Mouse (Mus musculus) Patski (cell line): ENCODE data around the gene Dclre1b. TPM values are rescaled to one million over a fixed set of nuclear protein-coding genes. Genes with fewer than 3 reads are reported as not detected.
"Not testable (repeated sequence)": the region's sequence is repeated elsewhere in the genome, so short reads cannot be mapped to it uniquely, and the experiment has no call there.

ENCODE experiments used
- ATAC-seq: fragments of 100-300 bp; one replicate; pipeline ENCODE4 v1.8.0; 2021
- CTCF ChIA-PET: fragments of 350-600 bp; sonication (Branson Sonifier 250); formaldehyde crosslinking; loops from one replicate; lab custom pipeline; 2022; ENCODE audit warnings: inconsistent platforms; lab: Charles Lee
- POLR2A ChIA-PET: fragments of 350-600 bp; sonication (Branson Sonifier 250); formaldehyde crosslinking; loops from one replicate; lab custom pipeline; 2022; ENCODE audit warnings: antibody characterized with exemption, inconsistent platforms; lab: Charles Lee
- DNase-seq: peaks from one replicate; pipeline ENCODE4 v3.0.0-alpha.2; 2011; ENCODE audit warnings: low read depth, low spot score
- H3K27me3 ChIP-seq: fragments of 371-371 bp; one replicate; pipeline ENCODE4 v1.5.1; 2021
- CTCF ChIP-seq: fragments of 100-300 bp; IDR thresholded peaks from one replicate; pipeline ENCODE4 v1.5.1; 2021
- in situ Hi-C: fragments of 300-500 bp; cut with MboI; formaldehyde crosslinking; loops from 3 replicates; pipeline ENCODE4 v1.11.1; 2018; ENCODE audit warnings: low pct_unique_long_range_greater_than_20kb, mixed read lengths
- polyA plus RNA-seq: library from polyadenylated mRNA; unstranded; gene quantifications from one replicate; pipeline ENCODE4 v1.2.3, GENCODE M21; 2021

The Dclre1b gene
- polyA plus RNA-seq, 1 experiment from 2014 or later = 12.0 TPM

DNA sequence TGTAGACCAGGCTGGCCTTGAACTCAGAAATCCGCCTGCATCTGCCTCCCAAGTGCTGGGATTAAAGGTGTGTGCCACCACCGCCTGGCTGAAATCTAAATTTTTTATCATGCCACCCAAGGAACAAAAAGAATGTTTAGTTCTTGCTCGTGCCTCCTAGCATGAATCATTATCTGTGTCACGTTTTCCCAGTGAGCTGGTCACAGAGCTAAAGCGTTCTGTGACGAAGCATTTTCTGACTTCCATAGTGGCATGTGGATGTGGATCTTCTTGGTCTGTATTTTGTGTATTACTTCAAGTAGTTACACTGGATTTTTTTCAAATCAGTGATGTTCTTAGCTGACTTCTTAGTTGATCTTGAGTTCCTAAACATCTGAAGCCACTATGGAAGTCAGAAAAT lies 1.7 kb upstream of the Dclre1b start:
- DNase-seq (no peak), ATAC-seq (no peak)
- ChIA-PET POLR2A (interaction anchor here (1.4 to 1.6 kb wide), 3 partner anchors 10 to 20 kb away, joined by 3 to 18 read pairs (median 4); partner anchors contain the start of gene Hipk1), CTCF (interaction anchor here (0.9 to 2.3 kb wide), 3 partner anchors 13 to 49 kb away, joined by 3 to 10 read pairs (median 5); partner anchors contain the start of gene Ptpn22)
- in situ Hi-C loops = no loop called here
- no peak for TF ChIP-seq CTCF
- no peaks in the 10 kb centered on the region for H3K27me3 ChIP-seq

DNA sequence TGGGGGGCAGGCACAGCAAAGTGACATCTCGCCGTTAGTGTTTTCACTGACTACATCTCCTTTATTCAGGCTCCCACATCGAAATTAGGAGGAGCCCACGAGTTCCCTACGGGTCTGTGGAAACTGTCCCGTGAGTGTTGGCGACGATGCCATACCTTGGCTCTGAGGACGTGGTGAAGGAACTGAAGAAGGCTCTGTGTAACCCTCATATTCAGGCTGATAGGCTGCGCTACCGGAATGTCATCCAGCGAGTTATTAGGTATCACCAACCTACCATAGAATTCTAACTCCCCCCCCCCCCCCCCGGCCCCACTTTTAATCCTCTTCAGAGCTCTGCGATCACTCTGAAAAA lies 531 bp upstream of the Dclre1b start:
- in situ Hi-C loops = no loop called here
- POLR2A ChIA-PET = interaction anchor here (0.6 to 1.2 kb wide), 2 partner anchors 19 to 220 kb away, joined by 3 to 5 read pairs; no protein-coding TSS in a partner anchor
- no peak for TF ChIP-seq CTCF

DNA sequence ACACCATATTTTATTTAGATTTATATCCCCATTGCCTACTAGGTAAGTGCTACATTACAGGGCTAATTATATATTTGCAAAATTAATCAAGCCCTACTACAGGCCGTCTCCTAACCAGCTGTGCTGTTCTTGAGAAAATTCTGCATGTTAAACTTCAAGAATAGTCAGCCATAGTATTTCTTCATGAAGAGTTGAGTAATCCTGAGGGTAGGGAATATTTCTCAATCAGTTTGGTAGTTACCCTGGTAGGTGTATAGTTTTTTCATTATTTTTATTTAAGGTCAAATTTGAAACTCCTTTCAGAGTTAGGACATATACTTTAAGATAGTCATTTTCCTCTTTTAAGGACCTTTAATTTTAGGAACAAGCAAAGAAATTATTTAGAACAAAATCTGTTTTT lies 3.6 kb downstream of the Dclre1b start:
- no peaks in the 10 kb centered on the region for H3K27me3 ChIP-seq
- ChIA-PET POLR2A (interaction anchor here (1.2 kb wide), 1 partner anchor 15 kb away, joined by 5 read pairs; the partner anchor contains the start of gene Hipk1), CTCF (no interaction called here)
- in situ Hi-C loops = no loop called here
- ATAC-seq (no peak), DNase-seq (no peak)
- no peak for TF ChIP-seq CTCF

More for the DNA sequence above, 531 bp upstream of the Dclre1b start:
- DNase-seq (no peak), ATAC-seq (peak; percentile 36)
- CTCF ChIA-PET = no interaction called here
- no peaks in the 10 kb centered on the region for H3K27me3 ChIP-seq

DNA sequence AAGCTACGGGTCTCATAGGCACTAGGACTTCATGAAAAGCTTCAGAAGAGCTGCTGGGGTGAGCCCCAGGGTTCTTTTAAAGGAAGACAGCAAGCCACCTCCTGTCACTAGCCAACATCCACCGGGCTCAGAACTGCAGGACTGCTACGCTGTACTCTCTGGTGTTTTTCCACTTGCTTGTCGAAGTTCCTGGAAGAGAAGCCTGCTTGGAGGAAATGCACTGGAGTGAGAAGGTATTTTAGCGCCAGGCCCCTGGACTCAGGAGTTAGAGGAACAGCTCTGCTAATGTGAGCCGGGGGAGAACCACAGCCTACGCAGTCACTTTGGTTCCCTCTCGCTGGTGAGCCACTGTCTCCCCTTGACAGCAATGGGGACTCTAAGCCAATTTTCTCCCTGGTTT lies 6.4 kb downstream of the Dclre1b start:
- CTCF ChIA-PET = no interaction called here
- no peak for ATAC-seq
- POLR2A ChIA-PET = interaction anchor here (1.4 to 4.5 kb wide), 2 partner anchors 13 to 17 kb away, joined by 4 to 25 read pairs; partner anchors contain the start of gene Hipk1
- H3K27me3 ChIP-seq = no peaks in the 10 kb centered on the region
- no peak for DNase-seq
- TF ChIP-seq CTCF = no peak
- in situ Hi-C loops = no loop called here

DNA sequence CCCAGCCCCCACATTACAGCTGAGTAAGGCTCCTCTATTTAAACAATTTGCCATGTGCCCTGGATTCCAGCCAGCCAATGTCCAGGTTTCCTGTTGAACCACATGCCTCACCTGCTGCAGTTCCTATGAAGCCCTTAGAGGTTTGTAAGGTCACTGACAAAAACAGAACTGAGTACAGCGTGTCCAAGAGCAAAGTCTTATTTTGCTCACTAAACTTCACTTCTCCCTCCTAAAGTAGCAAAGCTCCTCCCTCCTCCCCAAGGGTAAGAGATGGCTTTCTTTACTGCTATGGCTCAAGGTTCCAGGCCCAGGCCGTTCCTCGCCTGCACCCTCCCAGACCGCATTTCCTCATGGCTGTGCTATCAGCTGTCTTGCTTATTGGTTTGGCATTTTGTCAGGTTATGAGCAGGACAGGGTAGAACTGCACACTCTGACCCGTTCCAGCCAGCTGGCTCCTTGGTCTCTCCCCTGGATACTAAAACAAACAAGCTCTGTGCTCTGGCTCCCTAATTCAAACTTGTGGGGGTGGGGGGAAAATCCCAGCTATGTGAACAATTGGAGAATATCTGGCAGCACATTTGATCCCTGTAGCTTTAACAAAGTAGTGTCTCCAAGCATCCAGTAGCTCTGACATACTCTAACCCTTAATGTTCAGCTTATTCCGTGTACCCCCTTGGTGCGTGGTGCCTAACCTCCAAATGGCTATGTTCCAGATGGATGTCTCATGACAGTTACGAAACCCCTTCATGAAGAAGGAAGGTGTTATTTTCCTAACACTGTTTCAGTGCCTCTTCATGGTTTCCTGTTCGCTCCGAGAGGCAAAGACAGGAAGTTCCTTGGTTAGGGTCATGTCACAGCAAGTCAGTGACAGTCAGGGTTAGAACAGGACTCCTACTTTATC lies 7.4 kb downstream of the Dclre1b start:
- DNase-seq (peak; percentile 79), ATAC-seq (peak; percentile 96)
- ChIA-PET CTCF (interaction anchor here (0.7 to 1.3 kb wide), 4 partner anchors 9 to 387 kb away, joined by 3 to 5 read pairs (median 4); partner anchors contain the start of gene Gm10964), POLR2A (interaction anchor here (0.7 to 4.5 kb wide), 2 partner anchors 12 to 28 kb away, joined by 3 to 25 read pairs; partner anchors contain the start of gene Hipk1)
- no peaks in the 10 kb centered on the region for H3K27me3 ChIP-seq
- in situ Hi-C loops = no loop called here
- TF ChIP-seq CTCF = no peak

DNA sequence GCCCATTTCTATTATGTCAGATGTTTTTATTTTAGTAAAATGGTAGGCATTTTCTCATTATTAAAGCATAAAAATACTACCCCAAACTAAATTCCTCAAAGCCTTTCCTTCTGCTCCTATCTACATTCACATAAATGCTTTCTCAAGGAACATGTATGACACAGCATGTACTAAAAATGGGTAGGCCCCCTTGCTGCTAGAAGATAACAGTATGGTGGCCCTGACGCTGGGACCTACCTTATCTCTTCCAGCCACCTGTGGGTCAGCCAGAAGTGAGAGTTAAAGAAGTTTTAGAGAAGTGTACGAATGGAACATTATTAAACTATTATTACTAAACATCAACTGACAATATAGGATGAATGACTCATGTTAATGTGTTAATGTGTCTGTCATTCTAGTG lies 9.7 kb downstream of the Dclre1b start:
- H3K27me3 ChIP-seq = no peaks in the 10 kb centered on the region
- ATAC-seq = no peak

DNA sequence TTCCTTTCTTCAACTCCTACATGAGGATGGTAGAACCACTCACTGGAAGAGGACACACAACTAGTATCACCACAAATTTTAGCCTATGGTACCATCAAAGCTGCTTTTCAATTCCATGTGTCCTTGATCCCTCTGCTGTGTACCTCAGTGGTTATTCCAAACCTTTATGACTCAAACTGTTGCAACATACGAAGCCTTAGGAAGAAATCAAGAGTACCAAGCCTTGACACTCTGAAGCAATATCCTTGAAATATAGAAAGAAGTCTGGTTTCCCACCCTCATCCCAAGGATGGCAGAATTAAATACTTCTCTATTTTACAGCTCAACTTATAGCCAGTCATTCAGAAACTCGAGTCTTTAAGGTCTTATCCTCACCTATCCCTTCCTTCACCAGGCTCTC lies 12.9 kb downstream of the Dclre1b start:
- no peaks in the 10 kb centered on the region for H3K27me3 ChIP-seq
- DNase-seq (no peak), ATAC-seq (no peak)
- ChIA-PET POLR2A (no interaction called here), CTCF (interaction anchor here (1.2 kb wide), 1 partner anchor 15 kb away, joined by 3 read pairs; no protein-coding TSS in a partner anchor)
- in situ Hi-C loops = no loop called here
- TF ChIP-seq CTCF = no peak

More for the DNA sequence above, 9.7 kb downstream of the Dclre1b start:
- CTCF ChIA-PET = no interaction called here
- DNase-seq = no peak
- in situ Hi-C loops = no loop called here
- TF ChIP-seq CTCF = no peak
- POLR2A ChIA-PET = no interaction called here

DNA sequence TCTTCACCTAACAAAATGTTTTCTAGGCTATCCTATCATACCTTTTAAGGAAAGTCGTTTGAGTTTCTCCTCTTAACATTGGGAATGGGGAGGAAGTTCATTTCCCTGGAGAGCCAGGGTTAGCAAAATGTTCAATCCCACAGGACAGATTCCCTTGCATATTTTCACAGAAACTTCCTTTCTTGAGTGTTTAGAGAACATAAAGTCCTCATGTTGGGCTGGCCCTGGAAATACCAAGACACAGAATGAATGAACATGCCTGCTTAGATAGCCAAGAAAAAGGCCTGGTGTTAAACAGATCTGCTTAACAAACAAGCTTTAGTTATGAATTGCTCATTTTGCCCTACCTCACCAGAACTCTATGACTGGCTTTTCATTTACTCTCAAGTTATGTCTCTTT lies 16.7 kb downstream of the Dclre1b start:
- ChIA-PET POLR2A (no interaction called here), CTCF (interaction anchor here (1.3 kb wide), 1 partner anchor 9 kb away, joined by 3 read pairs; no protein-coding TSS in a partner anchor)
- in situ Hi-C loops = no loop called here
- TF ChIP-seq CTCF = no peak
- H3K27me3 ChIP-seq = no peaks in the 10 kb centered on the region
- ATAC-seq (no peak), DNase-seq (no peak)

DNA sequence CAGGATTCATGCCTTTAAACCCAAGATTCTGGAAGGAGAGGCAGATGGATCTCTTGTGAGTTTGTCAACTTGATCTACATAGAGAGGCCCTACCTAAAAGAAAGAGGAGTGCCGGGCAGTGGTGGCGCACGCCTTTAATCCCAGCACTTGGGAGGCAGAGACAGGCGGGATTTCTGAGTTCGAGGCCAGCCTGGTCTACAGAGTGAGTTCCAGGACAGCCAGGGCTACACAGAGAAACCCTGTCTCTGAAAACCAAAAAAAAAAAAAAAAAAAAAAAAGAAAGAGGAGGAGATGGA lies 17.2 kb downstream of the Dclre1b start:
- POLR2A ChIA-PET = interaction anchor here (3.5 kb wide), 1 partner anchor 11 kb away, joined by 25 read pairs; no protein-coding TSS in a partner anchor
- ATAC-seq, DNase-seq, CTCF ChIA-PET, H3K27me3 ChIP-seq, in situ Hi-C loops: not testable (repeated sequence)

DNA sequence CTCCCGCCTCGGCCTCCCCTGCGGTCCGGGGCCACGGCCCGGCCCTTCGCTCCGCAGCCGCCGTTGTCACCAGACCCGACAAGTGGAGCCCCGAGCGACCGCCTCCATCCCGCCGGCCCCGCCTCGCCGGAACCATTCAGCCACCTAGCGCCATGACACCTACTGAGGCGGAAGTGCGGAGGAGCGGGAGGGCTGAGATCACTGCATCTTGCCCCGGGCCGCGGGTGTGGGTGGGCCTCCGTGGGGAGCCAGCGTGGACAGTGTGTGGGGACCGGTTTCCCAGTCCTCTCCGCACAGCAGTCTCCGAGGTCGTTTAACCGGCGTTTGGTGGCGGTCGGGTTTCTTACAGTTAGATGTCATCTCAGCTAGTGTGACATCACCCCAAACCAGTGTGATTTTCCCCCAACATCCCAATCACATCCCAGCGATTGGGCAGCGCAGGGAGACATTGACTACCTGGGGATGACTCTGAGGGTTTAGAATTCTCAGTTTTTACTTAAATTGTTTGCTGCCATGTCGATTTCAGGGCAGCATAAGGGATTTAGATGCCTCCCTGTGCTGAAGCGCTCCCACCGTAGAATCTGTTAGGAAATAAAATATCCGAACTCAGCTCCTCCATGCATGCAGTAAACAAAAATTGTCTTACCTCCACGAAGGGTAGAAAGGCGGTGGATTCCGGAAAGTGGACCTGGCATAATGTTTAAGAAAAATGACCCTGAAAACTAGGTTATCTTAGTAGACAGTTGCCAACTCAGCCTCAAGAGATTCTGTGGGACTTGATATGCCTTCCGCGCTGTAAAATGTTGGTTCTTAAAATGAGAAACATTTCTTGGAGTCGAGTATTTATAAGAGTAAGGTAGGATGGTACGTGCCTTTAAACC lies 17.8 kb downstream of the Dclre1b start, which contains the start of gene Hipk1:
TSS of gene Hipk1 (minus strand) at position 334 of the 881 bp plus-strand sequence.
- no peak for TF ChIP-seq CTCF
- in situ Hi-C loops = no loop called here
- ATAC-seq (peak; percentile 88), DNase-seq (no peak)
- no peaks in the 10 kb centered on the region for H3K27me3 ChIP-seq
- ChIA-PET POLR2A (interaction anchor here (1.0 to 3.5 kb wide), 5 partner anchors 12 to 28 kb away, joined by 4 to 25 read pairs (median 5); partner anchors contain the start of genes Ap4b1, Dclre1b and Gm43064), CTCF (interaction anchor here (2.4 kb wide), 1 partner anchor 18 kb away, joined by 8 read pairs; no protein-coding TSS in a partner anchor)
